ENCODE assay signal across 10 mouse cellular contexts in the genomic region with DNA sequence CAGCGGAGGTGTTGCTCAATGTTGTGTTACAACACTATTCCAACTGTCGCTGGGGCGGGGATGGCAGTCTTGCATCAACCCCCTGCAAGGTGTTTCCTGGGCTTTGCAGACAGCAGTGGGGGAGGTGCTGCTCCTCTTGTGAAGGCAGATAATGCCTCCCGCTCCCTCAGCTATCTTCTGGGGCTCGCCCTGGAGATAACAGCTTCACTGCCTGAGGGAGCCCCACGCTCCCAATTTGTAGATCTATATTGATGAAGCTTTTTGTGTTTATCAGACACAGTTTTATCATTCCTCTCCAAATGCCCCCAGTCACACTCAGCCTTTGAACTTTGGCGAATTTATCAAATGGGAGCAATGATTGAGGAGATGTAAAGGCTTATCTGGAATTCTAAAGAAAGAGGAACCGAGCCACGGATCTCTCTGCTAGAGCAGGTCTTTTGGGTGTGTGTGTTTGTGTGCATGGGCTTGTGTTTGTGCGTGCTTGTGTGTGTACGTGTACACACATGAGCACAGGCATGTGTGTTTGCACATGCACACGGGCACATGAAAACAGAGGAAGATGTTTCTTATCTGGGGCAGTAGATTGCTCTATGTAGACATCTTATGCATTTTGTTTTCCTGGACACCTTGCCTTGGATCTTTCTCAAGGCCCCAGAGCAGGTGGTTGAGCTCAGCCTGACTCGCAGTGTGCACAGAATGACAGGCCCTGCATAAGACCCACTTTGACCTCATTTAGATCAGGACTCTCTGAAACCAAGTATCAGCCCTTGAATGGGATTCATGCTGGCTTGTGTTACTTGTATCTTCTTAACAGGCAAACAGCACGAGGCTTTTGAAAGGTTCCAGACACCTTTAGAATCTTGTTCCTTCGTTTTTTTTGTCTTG.
DNase-seq lines count a peak whose midpoint lies in the region; ATAC-seq and TF ChIP-seq lines count a peak whose summit lies in the region.
"Had no signal": no experiment of that assay in that cellular context is flagged by ENCODE, and none has a peak within 500 bp of the region (broad histone marks: within the 10 kb centered on the region; RNA-seq: fewer than 3 reads in every experiment).

No protein-coding gene starts in this region.

- no peak overlapping the region for H3K4me3 ChIP-seq in heart, embryonic 12.5 days
- no peak overlapping the region for H3K4me3 ChIP-seq in heart, postnatal 0 days (ENCODE audit: low read depth, low read length)
- H3K4me3 ChIP-seq: hindbrain, embryonic 15.5 days had no signal

- H3K27ac ChIP-seq in heart, embryonic 12.5 days (ENCODE audit: poor library complexity, severe bottlenecking) = no peak overlapping the region
- peak overlapping the region; percentile 13; the same call in 1 of the 2 replicates for H3K27ac ChIP-seq in heart, postnatal 0 days (ENCODE audit: low read depth)
- H3K27ac ChIP-seq: hindbrain, embryonic 15.5 days had no signal

- H3K27me3 ChIP-seq in heart, embryonic 12.5 days (replicated peaks) = peaks cover 92% of the 10 kb centered on the region
- peaks cover 49% of the 10 kb centered on the region for H3K27me3 ChIP-seq in heart, postnatal 0 days (ENCODE audit: control insufficient read depth, insufficient read depth, low read length)
- H3K27me3 ChIP-seq: hindbrain, embryonic 15.5 days had no signal

- peak overlapping the region; percentile 22; the same call in 1 of the 2 replicates for H3K4me2 ChIP-seq in heart, embryonic 12.5 days
- H3K4me2 ChIP-seq in heart, postnatal 0 days (ENCODE audit: low read depth, low read length) = no peak overlapping the region
- H3K4me2 ChIP-seq: hindbrain, embryonic 15.5 days; midbrain, embryonic 11.5 days had no signal

- WGBS in heart, embryonic 12.5 days = 14% methylated on average over 15 of the region's 15 CpGs
- WGBS in heart, postnatal 0 days = 19% methylated on average over 15 of the region's 15 CpGs

- no peak for DNase-seq in heart, postnatal 4 days
- no peak for DNase-seq in heart, postnatal 0 days (ENCODE audit: low spot score)
- peak; percentile 51 for DNase-seq in lung, postnatal 25 days (ENCODE audit: low spot score)
- DNase-seq in thymus, postnatal 14 days = peak; percentile 91
- no peak for DNase-seq in Muller cell, postnatal 12 days (ENCODE audit: inconsistent ontology term)
- no peak for DNase-seq in kidney, adult 11 months
- DNase-seq in left cerebral cortex, postnatal 14 days (ENCODE audit: low spot score in 2 of 2) = no peak

- H3K36me3 ChIP-seq in heart, embryonic 12.5 days = no peaks in the 10 kb centered on the region
- no peaks in the 10 kb centered on the region for H3K36me3 ChIP-seq in heart, postnatal 0 days (replicated peaks; ENCODE audit: control insufficient read depth, insufficient read depth, low read length)
- H3K36me3 ChIP-seq: hindbrain, embryonic 15.5 days had no signal

- no peaks in the 10 kb centered on the region for H3K9me3 ChIP-seq in heart, embryonic 12.5 days (replicated peaks)
- no peaks in the 10 kb centered on the region for H3K9me3 ChIP-seq in heart, postnatal 0 days (replicated peaks; ENCODE audit: control insufficient read depth, low read length)
- H3K9me3 ChIP-seq: hindbrain, embryonic 15.5 days had no signal

- TF ChIP-seq EP300 in heart, postnatal 0 days (IDR thresholded peaks at IDR 0.05; ENCODE audit: low read depth) = no peak

- intact Hi-C loops in left cerebral cortex, postnatal 14 days (cut with DNase I) = no loop called here

- no peak for TF ChIP-seq CTCF in heart, postnatal 0 days (IDR thresholded peaks at IDR 0.05; ENCODE audit: low read depth)

- H3K9ac ChIP-seq in heart, embryonic 12.5 days = no peak overlapping the region
- no peak overlapping the region for H3K9ac ChIP-seq in heart, postnatal 0 days (replicated peaks; ENCODE audit: low read depth, low read length)
- H3K9ac ChIP-seq: hindbrain, embryonic 15.5 days had no signal

- peak; percentile 81 for ATAC-seq in heart, embryonic 12.5 days (ENCODE audit: insufficient number of reproducible peaks, low FRiP score)
- ATAC-seq in heart, postnatal 0 days (ENCODE audit: insufficient read depth, low read depth) = no peak

- H3K4me1 ChIP-seq in heart, embryonic 12.5 days (replicated peaks) = peaks cover 12% of the 10 kb centered on the region
- H3K4me1 ChIP-seq in heart, postnatal 0 days (ENCODE audit: control insufficient read depth, insufficient read depth) = no peaks in the 10 kb centered on the region

Comparison
In these comparisons a context has a peak if more than half of its experiments do, and no peak if none do; other contexts are left out.
1. DNase-seq: peak in lung, postnatal 25 days (single experiment) and thymus, postnatal 14 days (single experiment); none in heart, postnatal 4 days (single experiment), heart, postnatal 0 days (single experiment), Muller cell, postnatal 12 days (single experiment), kidney, adult 11 months (single experiment) and left cerebral cortex, postnatal 14 days (0 of 2).